Mouse (Mus musculus) neural tube, embryonic 14.5 days (tissue): ENCODE measurements around the gene Mto1. TPM values are rescaled to one million over a fixed set of nuclear protein-coding genes. Genes with fewer than 3 reads are reported as not detected.
A peak's percentile ranks its signal among the peaks of the same experiment; 100 is the strongest.
"Not testable (repeated sequence)": the region's sequence is repeated elsewhere in the genome, so short reads cannot be mapped to it uniquely, and the experiment has no call there.

Experiments
- ATAC-seq: fragments of 200-750 bp; cut with Nextera tagmentation; 2 replicates; pipeline ENCODE4 v1.8.0; 2017; ENCODE audit warnings: low read depth, mild to moderate bottlenecking, moderate TSS enrichment, moderate library complexity
- H3K27ac ChIP-seq: fragments of 300-500 bp; sonication (generic); 2 replicates; pipeline ENCODE4 v1.5.1; 2014; ENCODE audit warnings: low read depth, mild to moderate bottlenecking, control low read depth, low read length, moderate library complexity, mixed read lengths
- H3K27me3 ChIP-seq: fragments of 300-500 bp; sonication (generic); 2 replicates; pipeline ENCODE4 v1.6.1; 2014; ENCODE audit warnings: low read length; ENCODE audit not compliant: control insufficient read depth, insufficient read depth
- H3K36me3 ChIP-seq: fragments of 300-500 bp; sonication (generic); 2 replicates; pipeline ENCODE4 v1.6.1; 2014; ENCODE audit warnings: low read length, mixed read lengths; ENCODE audit not compliant: control insufficient read depth, insufficient read depth
- H3K4me1 ChIP-seq: fragments of 300-500 bp; sonication (generic); 2 replicates; pipeline ENCODE4 v1.6.1; 2014; ENCODE audit warnings: low read length; ENCODE audit not compliant: control insufficient read depth, insufficient read depth
- H3K4me2 ChIP-seq: fragments of 300-500 bp; sonication (generic); 2 replicates; pipeline ENCODE4 v1.6.1; 2014; ENCODE audit warnings: mild to moderate bottlenecking, low read depth, low read length, control low read depth
- H3K4me3 ChIP-seq: fragments of 300-500 bp; sonication (generic); 2 replicates; pipeline ENCODE4 v1.5.1; 2014; ENCODE audit warnings: low read depth, low read length, control low read depth, mixed read lengths
- H3K9ac ChIP-seq: fragments of 300-500 bp; sonication (generic); replicated peaks from 2 replicates; pipeline ENCODE4 v1.6.1; 2014; ENCODE audit warnings: low read depth, mild to moderate bottlenecking, control low read depth, low read length, mixed read lengths
- H3K9me3 ChIP-seq: fragments of 300-500 bp; sonication (generic); 2 replicates; pipeline ENCODE4 v1.6.1; 2016; ENCODE audit warnings: low read length; ENCODE audit not compliant: control insufficient read depth
- WGBS: fragments of 180-500 bp; shearing (Covaris S2); extraction: QIAGEN DNeasy Blood & Tissue Kit; methylation state at CpG from one replicate; pipeline ENCODE4 v1.1.7; 2014; 5-methylcytosine and 5-hydroxymethylcytosine counted together
- polyA plus RNA-seq: library from polyadenylated mRNA; unstranded; fragments of >200 nt; fragmentation: Nextera tagmentation; extraction: Ambion mirVana; gene quantifications from 2 replicates; pipeline ENCODE4 v1.2.1, GENCODE M21; 2014

Mto1 gene
- polyA plus RNA-seq, 1 experiment from 2014 or later: 32.0 TPM

DNA sequence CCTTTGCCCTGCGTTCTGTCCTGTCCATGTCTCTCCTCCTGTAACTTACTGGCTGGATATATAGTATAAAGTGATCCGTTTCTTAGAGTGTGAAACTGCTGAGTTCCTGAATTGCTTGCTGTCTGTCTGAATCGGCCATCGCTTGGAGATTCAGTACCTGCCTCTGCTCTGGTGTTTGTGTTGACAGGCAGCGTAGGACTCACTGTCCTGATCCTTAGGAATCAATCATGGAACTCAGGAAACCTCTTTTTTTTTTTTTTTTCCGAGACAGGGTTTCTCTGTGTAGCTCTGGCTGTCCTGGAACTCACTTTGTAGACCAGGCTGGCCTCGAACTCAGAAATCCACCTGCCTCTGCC lies 58.7 kb downstream of the Mto1 start:
- Histone ChIP-seq H3K4me1 (peaks cover 13% of the 10 kb centered on the region), H3K9me3 (no peaks in the 10 kb centered on the region), H3K4me3 (no peak overlapping the region), H3K4me2 (no peak overlapping the region), H3K27ac (no peak overlapping the region), H3K9ac (no peak overlapping the region), H3K36me3 (no peaks in the 10 kb centered on the region), H3K27me3 (no peaks in the 10 kb centered on the region)
- no peak for ATAC-seq
- WGBS: 85% methylated on average over 6 of the region's 7 CpGs

DNA sequence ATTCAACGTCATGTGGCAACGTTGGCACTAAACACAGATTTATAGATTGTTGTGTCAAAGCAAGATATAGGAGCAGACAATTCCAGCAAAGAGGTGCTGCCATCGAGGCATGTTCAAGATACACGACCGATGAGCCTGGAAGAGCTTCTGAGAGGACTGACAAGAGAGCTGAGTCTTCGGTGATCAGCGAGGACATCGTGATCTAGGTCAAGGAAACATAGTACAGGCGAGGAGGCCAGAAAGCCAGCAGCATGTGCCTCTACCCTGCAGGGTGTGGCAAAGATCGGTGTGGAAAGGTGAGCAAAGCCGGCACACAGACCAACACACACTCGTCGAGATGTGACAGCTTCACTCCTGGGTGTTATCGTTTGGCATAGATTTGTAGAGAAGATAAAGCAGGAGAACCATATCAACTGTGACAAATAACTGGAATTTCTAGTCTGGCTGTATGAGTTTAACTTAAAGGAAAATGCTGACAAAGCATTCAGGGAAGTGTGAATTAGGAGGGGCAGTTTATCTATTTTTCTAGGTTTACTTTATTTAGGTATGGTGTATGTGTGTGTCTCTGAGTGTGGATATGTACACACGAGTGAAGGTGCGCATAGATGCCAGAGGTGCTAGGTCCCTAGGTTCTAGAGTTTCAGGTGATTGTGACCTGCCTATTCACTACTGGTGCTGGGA lies 60.2 kb downstream of the Mto1 start:
- 92% methylated on average over 16 of the region's 16 CpGs for WGBS
- no peaks in the 10 kb centered on the region for H3K27me3 ChIP-seq
- H3K9me3 ChIP-seq: no peaks in the 10 kb centered on the region
- no peak overlapping the region for H3K4me3 ChIP-seq
- no peak overlapping the region for H3K9ac ChIP-seq
- H3K4me1 ChIP-seq: peaks cover 3% of the 10 kb centered on the region
- H3K36me3 ChIP-seq: no peaks in the 10 kb centered on the region
- no peak for ATAC-seq
- H3K4me2 ChIP-seq: no peak overlapping the region
- no peak overlapping the region for H3K27ac ChIP-seq

DNA sequence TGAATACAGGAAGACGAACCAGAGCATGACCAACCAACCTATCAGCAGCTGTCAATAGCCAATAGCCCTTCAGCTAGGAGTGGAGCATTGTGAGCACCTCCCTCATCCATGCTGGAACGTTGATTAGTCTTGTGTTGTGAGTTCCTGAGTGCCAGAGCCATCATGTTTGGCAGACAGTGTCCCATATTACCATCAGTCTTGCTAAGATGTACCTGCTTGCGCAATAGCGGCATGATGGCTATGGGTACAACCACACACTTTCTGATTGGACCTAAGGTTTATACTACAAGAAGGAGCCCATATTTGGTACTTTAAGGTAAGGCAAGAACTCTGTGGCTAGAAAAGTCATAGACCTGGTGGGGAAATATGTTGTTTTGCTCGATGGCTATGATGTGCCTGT lies 63.7 kb downstream of the Mto1 start:
- Histone ChIP-seq H3K36me3 (no peaks in the 10 kb centered on the region), H3K4me2 (no peak overlapping the region), H3K27me3 (no peaks in the 10 kb centered on the region), H3K4me3 (no peak overlapping the region), H3K27ac (no peak overlapping the region), H3K4me1 (no peaks in the 10 kb centered on the region), H3K9me3 (no peaks in the 10 kb centered on the region), H3K9ac (no peak overlapping the region)
- WGBS: 94% methylated on average over 5 of the region's 5 CpGs
- no peak for ATAC-seq

DNA sequence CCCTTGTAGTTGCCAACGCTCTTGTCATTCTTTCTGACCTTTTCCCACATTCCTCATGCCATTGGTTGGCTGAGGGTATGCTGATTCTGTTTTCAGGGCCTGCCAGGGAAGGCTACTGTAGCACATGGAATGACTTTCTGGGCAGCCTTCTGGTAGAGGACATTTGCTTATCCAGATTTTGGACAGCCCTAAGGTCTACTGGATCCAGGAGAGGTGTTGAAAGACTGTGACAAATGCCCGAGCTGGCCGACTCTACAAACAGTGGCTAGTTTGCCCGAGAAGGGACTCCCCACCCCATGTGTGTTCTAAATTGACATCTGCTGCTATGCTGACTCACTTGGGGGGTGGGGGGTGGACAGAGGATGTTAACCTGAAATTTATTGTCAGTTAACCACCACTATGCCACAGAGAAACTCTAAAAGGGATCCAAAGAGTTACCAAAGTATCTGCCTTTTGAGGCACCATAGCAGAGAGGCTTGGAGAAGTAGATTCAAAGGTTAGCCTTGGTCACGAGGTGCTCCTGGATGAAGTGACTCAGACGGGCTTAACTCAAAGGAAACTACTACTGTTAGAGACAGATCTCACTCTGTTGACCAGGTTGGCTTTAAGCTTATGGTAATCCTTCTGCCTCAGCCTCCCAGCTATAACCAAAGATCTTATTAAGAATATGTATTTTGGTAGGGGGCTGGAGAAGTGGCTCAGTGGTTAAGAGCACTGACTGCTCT lies 65.9 kb downstream of the Mto1 start:
- no peaks in the 10 kb centered on the region for H3K36me3 ChIP-seq
- H3K27me3 ChIP-seq: no peaks in the 10 kb centered on the region
- no peaks in the 10 kb centered on the region for H3K4me1 ChIP-seq
- H3K4me3 ChIP-seq: no peak overlapping the region
- ATAC-seq: no peak
- no peak overlapping the region for H3K4me2 ChIP-seq
- 87% methylated on average over 6 of the region's 6 CpGs for WGBS
- H3K9ac ChIP-seq: no peak overlapping the region
- no peak overlapping the region for H3K27ac ChIP-seq
- H3K9me3 ChIP-seq: no peaks in the 10 kb centered on the region

DNA sequence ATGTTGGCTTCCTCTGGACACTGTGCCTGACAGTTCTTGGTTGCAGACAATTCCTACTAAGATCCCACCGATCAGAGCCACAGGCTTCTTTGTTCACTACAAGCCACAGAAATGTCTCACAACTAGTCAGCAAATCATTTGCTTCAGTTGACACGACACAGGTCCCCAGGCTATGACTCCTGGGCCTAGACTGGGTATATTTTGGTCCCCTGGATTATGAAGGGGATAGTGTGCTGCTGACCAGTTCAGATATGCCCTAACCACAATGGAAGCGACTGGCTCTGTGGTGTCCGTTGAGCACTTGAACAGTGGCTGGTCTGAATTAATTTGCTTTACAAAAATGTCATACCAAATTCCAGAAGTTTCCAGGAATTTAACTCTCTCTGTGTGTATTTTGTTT lies 66.7 kb downstream of the Mto1 start:
- H3K9ac ChIP-seq: no peak overlapping the region
- no peak overlapping the region for H3K4me3 ChIP-seq
- H3K36me3 ChIP-seq: no peaks in the 10 kb centered on the region
- no peaks in the 10 kb centered on the region for H3K27me3 ChIP-seq
- no peaks in the 10 kb centered on the region for H3K9me3 ChIP-seq
- H3K4me1 ChIP-seq: peaks cover under 1% of the 10 kb centered on the region; the same call in 1 of the 2 replicates
- no peak for ATAC-seq
- WGBS: 83% methylated on average over 4 of the region's 4 CpGs
- no peak overlapping the region for H3K4me2 ChIP-seq
- no peak overlapping the region for H3K27ac ChIP-seq

DNA sequence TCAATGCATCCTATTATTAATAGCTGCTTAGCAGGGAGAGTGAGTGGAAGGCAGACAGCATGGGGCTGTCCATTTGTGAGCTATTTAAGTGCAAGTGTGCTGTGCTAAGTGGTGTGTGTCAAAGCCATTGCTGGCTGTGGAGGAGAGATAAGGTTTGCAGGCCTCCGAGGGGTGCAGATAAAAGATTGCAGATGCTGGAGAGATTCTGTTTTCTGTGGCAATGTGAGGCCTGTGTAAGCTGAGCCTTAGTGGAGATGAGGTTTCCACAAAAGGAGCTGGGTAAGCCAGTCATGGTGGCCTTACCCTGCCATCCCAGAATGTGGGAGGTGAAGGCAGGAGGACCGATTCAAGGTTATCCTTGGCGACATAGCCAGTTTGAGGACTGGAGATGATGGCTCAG lies 68.1 kb downstream of the Mto1 start:
- Histone ChIP-seq H3K9me3 (no peaks in the 10 kb centered on the region), H3K4me3 (no peak overlapping the region), H3K27ac (no peak overlapping the region), H3K9ac (no peak overlapping the region), H3K4me2 (no peak overlapping the region), H3K4me1 (peaks cover 9% of the 10 kb centered on the region), H3K27me3 (no peaks in the 10 kb centered on the region), H3K36me3 (no peaks in the 10 kb centered on the region)
- WGBS: 73% methylated on average over 3 of the region's 3 CpGs
- ATAC-seq: no peak

DNA sequence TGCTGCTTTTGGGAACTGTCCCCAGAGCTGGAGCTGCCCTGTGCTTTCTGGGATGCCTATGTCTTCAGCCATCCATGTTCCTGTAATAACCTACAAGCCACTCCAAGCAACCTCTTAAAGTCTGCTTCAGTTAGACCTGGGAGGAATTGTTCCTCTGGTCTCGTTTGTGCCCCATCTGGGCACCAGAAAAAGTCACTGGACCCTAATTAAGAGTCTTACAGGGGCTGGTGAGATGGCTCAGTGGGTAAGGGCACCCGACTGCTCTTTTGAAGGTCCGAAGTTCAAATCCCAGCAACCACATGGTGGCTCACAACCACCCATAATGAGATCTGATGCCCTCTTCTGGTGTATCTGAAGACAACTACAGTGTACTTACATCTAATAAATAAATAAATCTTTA lies 69.2 kb downstream of the Mto1 start:
- not testable (repeated sequence) for H3K27me3 ChIP-seq, H3K9me3 ChIP-seq, H3K4me3 ChIP-seq, ATAC-seq, H3K9ac ChIP-seq, H3K4me2 ChIP-seq, H3K27ac ChIP-seq, H3K4me1 ChIP-seq, H3K36me3 ChIP-seq
- 69% methylated on average over 3 of the region's 3 CpGs for WGBS

DNA sequence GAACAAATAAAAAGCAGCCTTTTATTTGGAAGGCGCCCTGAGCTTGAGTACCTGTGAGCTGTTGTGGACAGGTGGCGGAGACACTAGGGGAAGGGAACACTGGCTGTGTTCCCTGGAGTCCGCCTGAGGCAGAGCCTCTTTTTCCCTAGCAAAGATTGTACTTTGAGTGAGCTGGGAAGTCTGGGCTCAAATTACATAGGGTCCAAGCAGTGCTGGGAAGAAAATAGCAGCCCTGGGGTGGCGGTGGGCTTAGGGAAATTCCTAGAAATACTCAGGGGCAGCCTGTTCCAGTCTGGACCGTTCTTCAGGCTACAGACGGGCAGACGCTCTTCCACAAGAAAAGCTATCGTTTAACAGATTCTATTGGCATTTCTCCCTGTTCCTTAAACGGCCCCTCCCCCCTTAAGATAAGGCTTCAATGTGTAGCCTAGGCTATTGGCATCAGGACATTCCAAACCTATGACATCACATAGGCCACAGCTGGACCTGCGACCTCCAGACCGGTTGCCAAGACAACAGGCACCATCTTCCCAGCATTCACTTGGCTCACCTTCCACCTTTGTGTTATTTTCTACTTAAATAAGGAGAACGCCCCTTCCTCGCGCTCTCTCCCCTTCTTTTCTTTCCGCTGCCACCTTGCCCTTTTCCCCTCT lies 72.2 kb downstream of the Mto1 start:
- peak overlapping the region; percentile 40 for H3K4me3 ChIP-seq
- no peaks in the 10 kb centered on the region for H3K27me3 ChIP-seq
- no peaks in the 10 kb centered on the region for H3K9me3 ChIP-seq
- peak overlapping the region; percentile 72 for H3K9ac ChIP-seq
- peak overlapping the region; percentile 71; the same call in 1 of the 2 replicates for H3K27ac ChIP-seq
- 4% methylated on average over 15 of the region's 15 CpGs for WGBS
- H3K4me1 ChIP-seq: peaks cover 9% of the 10 kb centered on the region
- peak; percentile 80 for ATAC-seq
- H3K4me2 ChIP-seq: peak overlapping the region; percentile 93
- H3K36me3 ChIP-seq: no peaks in the 10 kb centered on the region
